In genomic region chr10:102490386-102490785, GRCm38 (mm10) we compare ENCODE assay signal across 19 mouse cellular contexts. TPM values are rescaled to one million over a fixed set of nuclear protein-coding genes. Genes with fewer than 3 reads are reported as not detected.
A peak's percentile ranks its signal among the peaks of the same experiment; 100 is the strongest.
DNase-seq lines count a peak whose midpoint lies in the region; ATAC-seq lines count a peak whose summit lies in the region.
"Had no signal": no experiment of that assay in that cellular context is flagged by ENCODE, and none has a peak within 500 bp of the region (broad histone marks: within the 10 kb centered on the region; RNA-seq: fewer than 3 reads in every experiment).

TSS of gene Nts (minus strand) at chr10:102490486.

- H3K9me3 ChIP-seq in forebrain, embryonic 13.5 days (replicated peaks), result no peaks in the 10 kb centered on the region
- H3K9me3 ChIP-seq in forebrain, embryonic 11.5 days (ENCODE audit: control insufficient read depth, low read length), result no peaks in the 10 kb centered on the region
- H3K9me3 ChIP-seq in hindbrain, embryonic 11.5 days (ENCODE audit: control insufficient read depth, low read length), result no peaks in the 10 kb centered on the region
- no peaks in the 10 kb centered on the region for H3K9me3 ChIP-seq in hindbrain, embryonic 13.5 days
- H3K9me3 ChIP-seq: heart, embryonic 10.5 days had no signal

- no peaks in the 10 kb centered on the region for H3K27me3 ChIP-seq in forebrain, embryonic 13.5 days
- H3K27me3 ChIP-seq in forebrain, embryonic 11.5 days (ENCODE audit: control insufficient read depth, insufficient read depth, low read length), result no peaks in the 10 kb centered on the region
- H3K27me3 ChIP-seq in hindbrain, embryonic 11.5 days (ENCODE audit: control insufficient read depth, insufficient read depth, low read length), result no peaks in the 10 kb centered on the region
- H3K27me3 ChIP-seq in hindbrain, embryonic 13.5 days, result no peaks in the 10 kb centered on the region

- DNase-seq in forebrain, embryonic 11.5 days (ENCODE audit: low spot score), result no peak
- DNase-seq in hindbrain, embryonic 11.5 days (ENCODE audit: low spot score), result no peak
- DNase-seq in layer of hippocampus, postnatal 36 days, result no peak
- DNase-seq in layer of hippocampus, adult 9-11 months, result no peak
- no peak for DNase-seq in frontal cortex, postnatal 25 days (ENCODE audit: low spot score in 2 of 2)
- DNase-seq: adrenal gland, postnatal 14 days; cerebellum, adult 2 months; gastrocnemius, postnatal 10 days; kidney, postnatal 10 days; liver; lung, adult 18-20 months; right cerebral cortex, postnatal 25 days; thymus, postnatal 36 days had no signal

- WGBS in forebrain, embryonic 13.5 days, result 42% methylated on average over 3 of the region's 3 CpGs
- 45% methylated on average over 3 of the region's 3 CpGs for WGBS in forebrain, embryonic 11.5 days
- WGBS in hindbrain, embryonic 11.5 days, result 29% methylated on average over 3 of the region's 3 CpGs
- 40% methylated on average over 3 of the region's 3 CpGs for WGBS in hindbrain, embryonic 13.5 days

- no peak for ATAC-seq in forebrain, embryonic 13.5 days
- no peak; the same call in 1 of the 2 replicates for ATAC-seq in forebrain, embryonic 11.5 days (replicated peaks; ENCODE audit: low FRiP score)
- 0 out of 2 replicates have a peak, but pooled peaks have one; percentile 19 for ATAC-seq in hindbrain, embryonic 11.5 days (ENCODE audit: low FRiP score)
- no peak for ATAC-seq in hindbrain, embryonic 13.5 days (ENCODE audit: low FRiP score)
- peak; percentile 18; the same call in 1 of the 2 replicates for ATAC-seq in megakaryocyte, adult 5-6 weeks (ENCODE audit: poor library complexity, severe bottlenecking)
- ATAC-seq: inflammation-experienced regulatory T-cells, adult 6 months had no signal

- no peak within 1 kb of the TSS for H3K27ac ChIP-seq in forebrain, embryonic 13.5 days
- H3K27ac ChIP-seq in forebrain, embryonic 11.5 days (ENCODE audit: low read depth, low read length), result no peak within 1 kb of the TSS
- no peak within 1 kb of the TSS for H3K27ac ChIP-seq in hindbrain, embryonic 11.5 days (ENCODE audit: low read depth, low read length)
- no peak within 1 kb of the TSS for H3K27ac ChIP-seq in hindbrain, embryonic 13.5 days
- H3K27ac ChIP-seq: heart, embryonic 10.5 days had no signal

- no peaks in the 10 kb centered on the region for H3K4me1 ChIP-seq in forebrain, embryonic 13.5 days
- H3K4me1 ChIP-seq in forebrain, embryonic 11.5 days (replicated peaks; ENCODE audit: control insufficient read depth, insufficient read depth, low read length), result no peaks in the 10 kb centered on the region
- no peaks in the 10 kb centered on the region for H3K4me1 ChIP-seq in hindbrain, embryonic 11.5 days (replicated peaks; ENCODE audit: control insufficient read depth, insufficient read depth, low read length)
- no peaks in the 10 kb centered on the region for H3K4me1 ChIP-seq in hindbrain, embryonic 13.5 days (replicated peaks)
- H3K4me1 ChIP-seq: heart, embryonic 10.5 days had no signal

- no peaks in the 10 kb centered on the region for H3K36me3 ChIP-seq in forebrain, embryonic 13.5 days (ENCODE audit: poor library complexity, severe bottlenecking)
- no peaks in the 10 kb centered on the region for H3K36me3 ChIP-seq in forebrain, embryonic 11.5 days (ENCODE audit: control insufficient read depth, insufficient read depth, low read length)
- H3K36me3 ChIP-seq in hindbrain, embryonic 11.5 days (ENCODE audit: control insufficient read depth, insufficient read depth, low read length), result no peaks in the 10 kb centered on the region
- no peaks in the 10 kb centered on the region for H3K36me3 ChIP-seq in hindbrain, embryonic 13.5 days
- H3K36me3 ChIP-seq: heart, embryonic 10.5 days had no signal

- no peak within 1 kb of the TSS for H3K9ac ChIP-seq in forebrain, embryonic 13.5 days
- H3K9ac ChIP-seq in forebrain, embryonic 11.5 days (ENCODE audit: low read length), result no peak within 1 kb of the TSS
- no peak within 1 kb of the TSS for H3K9ac ChIP-seq in hindbrain, embryonic 11.5 days (ENCODE audit: low read depth, low read length)
- no peak within 1 kb of the TSS for H3K9ac ChIP-seq in hindbrain, embryonic 13.5 days

- no peak within 1 kb of the TSS for H3K4me3 ChIP-seq in forebrain, embryonic 13.5 days
- H3K4me3 ChIP-seq in forebrain, embryonic 11.5 days (ENCODE audit: low read depth, low read length), result no peak within 1 kb of the TSS
- no peak within 1 kb of the TSS for H3K4me3 ChIP-seq in hindbrain, embryonic 11.5 days (ENCODE audit: low read depth, low read length)
- H3K4me3 ChIP-seq in hindbrain, embryonic 13.5 days, result no peak within 1 kb of the TSS
- H3K4me3 ChIP-seq: heart, embryonic 10.5 days had no signal

- no peak within 1 kb of the TSS for H3K4me2 ChIP-seq in forebrain, embryonic 13.5 days
- H3K4me2 ChIP-seq in forebrain, embryonic 11.5 days (ENCODE audit: low read depth, low read length, severe bottlenecking), result no peak within 1 kb of the TSS
- H3K4me2 ChIP-seq in hindbrain, embryonic 11.5 days (replicated peaks; ENCODE audit: low read depth, low read length), result no peak within 1 kb of the TSS
- no peak within 1 kb of the TSS for H3K4me2 ChIP-seq in hindbrain, embryonic 13.5 days

RNA-seq across cellular contexts. Expression of gene Nts, which starts in this region (rescaled TPM):
- polyA plus RNA-seq in forebrain, embryonic 13.5 days (2015; fragmentation: Nextera tagmentation; extraction: Ambion mirVana), result 10.1 and 16.9 TPM in 2 replicates
- 0.49 and 0.51 TPM in 2 replicates for polyA plus RNA-seq in forebrain, embryonic 11.5 days (2014; fragmentation: Nextera tagmentation; extraction: Ambion mirVana)
- 0.32 and 0.99 TPM in 2 replicates for polyA plus RNA-seq in hindbrain, embryonic 11.5 days (2014; fragmentation: Nextera tagmentation; extraction: Ambion mirVana)
- polyA plus RNA-seq in hindbrain, embryonic 13.5 days (2015; fragmentation: Nextera tagmentation; extraction: Ambion mirVana), result 3.5 and 3.9 TPM in 2 replicates
- total RNA-seq in layer of hippocampus, postnatal 36 days (2021), result 10 to 100 TPM; 10.7 to 11.2 TPM
- total RNA-seq in megakaryocyte, adult 5-6 weeks (2015), result not detected in 2 replicates
- not detected in 2 replicates for total RNA-seq in megakaryocyte, adult 5-6 weeks (2017)
- total RNA-seq: adrenal gland, postnatal 14 days; common myeloid progenitor, adult 5-6 weeks had no signal
- polyA plus RNA-seq: inflammation-experienced regulatory T-cells, adult 6 months had no signal

Comparison
In these comparisons a context has a peak if more than half of its experiments do, and no peak if none do; other contexts are left out.
1. RNA of gene Nts (total RNA-seq): 10.7 to 11.2 TPM in layer of hippocampus, postnatal 36 days; not detected in megakaryocyte, adult 5-6 weeks; every median in the first group is over 10 times any median in the second.
2. Peak in ATAC-seq in hindbrain, embryonic 11.5 days; RNA of the gene not detected or under 1 TPM.
3. Peak in ATAC-seq in megakaryocyte, adult 5-6 weeks; RNA of the gene not detected or under 1 TPM.